Mouse (Mus musculus): ENCODE data around the gene Psmd9. TPM values are rescaled to one million over a fixed set of nuclear protein-coding genes. Genes with fewer than 3 reads are reported as not detected.

Gene Psmd9
- total RNA-seq, 1 experiment: 27.0 TPM

DNA sequence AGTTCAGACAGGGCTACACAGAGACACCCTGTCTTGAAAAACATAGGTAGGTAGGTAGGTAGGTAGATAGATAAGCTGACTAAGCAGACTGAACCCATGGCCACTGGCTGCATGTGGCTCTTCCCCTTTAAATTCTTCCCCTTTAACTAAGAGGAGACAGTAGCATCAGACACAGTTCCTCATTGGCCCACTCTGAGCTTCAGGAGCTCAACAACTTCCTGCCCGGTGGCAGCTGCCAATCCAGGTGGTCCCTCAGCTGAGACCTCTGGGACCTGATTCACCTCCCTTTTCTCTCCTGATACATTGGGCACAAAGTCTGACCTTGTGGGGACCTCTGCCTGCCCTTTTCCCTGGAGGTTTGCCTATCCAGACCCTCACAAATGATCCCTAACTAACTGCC lies 16.3 kb upstream of the Psmd9 start:
- TF ChIP-seq CHD2 (IDR thresholded peaks at IDR 0.05; ENCODE audit: low read depth, low read length) (no peak), ZC3H11A (IDR thresholded peaks at IDR 0.05; ENCODE audit: borderline replicate concordance, low read depth, low read length) (no peak), ZNF384 (IDR thresholded peaks at IDR 0.05; ENCODE audit: low read depth, low read length) (no peak), MAFK (IDR thresholded peaks at IDR 0.05; ENCODE audit: insufficient read depth, low read depth, low read length) (no peak), HCFC1 (IDR thresholded peaks at IDR 0.05; ENCODE audit: borderline replicate concordance, insufficient read depth, low read length) (no peak)
- Histone ChIP-seq H3K9me3 (ENCODE audit: control insufficient read depth, insufficient read depth, low read depth, low read length) (no peaks in the 10 kb centered on the region), H3K27ac (ENCODE audit: insufficient read depth, low read depth, low read length, poor library complexity, severe bottlenecking) (no peak overlapping the region), H3K4me3 (ENCODE audit: insufficient read depth in 1 of 2, low read depth in 1 of 2, low read length in 2 of 2, poor library complexity in 1 of 2, severe bottlenecking in 1 of 2) (no peak overlapping the region), H3K36me3 (ENCODE audit: control insufficient read depth, insufficient read depth, low read length, poor library complexity, severe bottlenecking) (peaks cover 51% of the 10 kb centered on the region), H3K9ac (ENCODE audit: insufficient read depth, low read depth, low read length, poor library complexity, severe bottlenecking) (no peak overlapping the region), H3K4me1 (ENCODE audit: control insufficient read depth in 2 of 2, insufficient read depth in 2 of 2, low read length in 2 of 2, poor library complexity in 1 of 2) (peaks cover 4 to 41% of the 10 kb centered on the region in 2 experiments; a peak in 2 of 4 replicates)
- in situ Hi-C loops (cut with MboI; ENCODE audit: low sequenced_read_pairs in 2 of 2, unreplicated experiment in 2 of 2): no loop called here
- DNase-seq (ENCODE audit: low read depth, low spot score): no peak

DNA sequence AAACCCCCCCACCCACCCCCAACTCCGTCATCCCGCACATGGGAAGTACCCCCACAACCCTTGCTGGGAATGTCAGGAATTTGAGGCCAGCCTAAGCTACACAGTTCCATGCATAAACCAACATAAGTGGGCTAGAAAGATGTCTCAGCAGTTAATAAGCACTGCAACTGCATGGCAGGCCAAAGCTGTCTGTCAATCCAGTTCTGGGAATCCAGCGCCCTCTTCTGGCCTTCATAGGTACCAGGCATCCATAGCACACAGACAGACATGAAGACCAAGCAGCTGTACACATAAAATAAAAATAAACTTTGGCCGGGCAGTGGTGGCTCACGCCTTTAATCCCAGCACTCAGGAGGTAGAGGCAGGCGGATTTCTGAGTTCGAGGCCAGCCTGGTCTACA lies 13.8 kb upstream of the Psmd9 start:
- Histone ChIP-seq H3K27ac (ENCODE audit: insufficient read depth, low read depth, low read length, poor library complexity, severe bottlenecking) (no peak overlapping the region), H3K36me3 (ENCODE audit: control insufficient read depth, insufficient read depth, low read length, poor library complexity, severe bottlenecking) (peaks cover 58% of the 10 kb centered on the region), H3K9me3 (ENCODE audit: control insufficient read depth, insufficient read depth, low read depth, low read length) (no peaks in the 10 kb centered on the region), H3K9ac (ENCODE audit: insufficient read depth, low read depth, low read length, poor library complexity, severe bottlenecking) (no peak overlapping the region), H3K4me1 (ENCODE audit: control insufficient read depth in 2 of 2, insufficient read depth in 2 of 2, low read length in 2 of 2, poor library complexity in 1 of 2) (peaks cover 2 to 43% of the 10 kb centered on the region in 2 experiments; a peak in 2 of 4 replicates), H3K4me3 (ENCODE audit: insufficient read depth in 1 of 2, low read depth in 1 of 2, low read length in 2 of 2, poor library complexity in 1 of 2, severe bottlenecking in 1 of 2) (no peak overlapping the region)
- TF ChIP-seq MAFK (IDR thresholded peaks at IDR 0.05; ENCODE audit: insufficient read depth, low read depth, low read length) (0 out of 2 replicates have a peak, but pooled peaks have one; percentile 25), ZC3H11A (IDR thresholded peaks at IDR 0.05; ENCODE audit: borderline replicate concordance, low read depth, low read length) (peak; percentile 40; the same call in 1 of the 2 replicates), CHD2 (IDR thresholded peaks at IDR 0.05; ENCODE audit: low read depth, low read length) (no peak), ZNF384 (IDR thresholded peaks at IDR 0.05; ENCODE audit: low read depth, low read length) (no peak), HCFC1 (IDR thresholded peaks at IDR 0.05; ENCODE audit: borderline replicate concordance, insufficient read depth, low read length) (no peak)
- in situ Hi-C loops (cut with MboI; ENCODE audit: low sequenced_read_pairs in 2 of 2, unreplicated experiment in 2 of 2): no loop called here
- no peak for DNase-seq (ENCODE audit: low read depth, low spot score)

DNA sequence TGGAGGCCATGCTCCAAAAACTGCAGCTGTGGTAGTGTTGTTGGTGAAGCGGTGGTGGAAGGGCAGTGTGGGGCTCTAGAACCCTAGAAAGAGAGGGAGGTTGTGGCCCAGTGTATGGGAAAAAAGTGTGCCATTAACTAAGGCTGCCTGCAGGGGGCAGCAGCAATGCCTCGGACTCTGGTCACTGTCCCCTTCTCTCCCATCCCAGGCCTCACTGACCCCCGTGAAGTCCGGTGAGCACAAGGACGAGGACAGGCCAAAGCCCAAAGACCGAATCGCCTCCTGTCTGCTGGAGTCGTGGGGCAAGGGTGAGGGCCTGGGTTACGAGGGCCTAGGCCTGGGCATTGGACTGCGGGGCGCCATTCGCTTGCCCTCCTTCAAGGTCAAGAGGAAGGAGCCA lies 12.4 kb upstream of the Psmd9 start:
- TF ChIP-seq CHD2 (IDR thresholded peaks at IDR 0.05; ENCODE audit: low read depth, low read length) (no peak), ZC3H11A (IDR thresholded peaks at IDR 0.05; ENCODE audit: borderline replicate concordance, low read depth, low read length) (no peak), HCFC1 (IDR thresholded peaks at IDR 0.05; ENCODE audit: borderline replicate concordance, insufficient read depth, low read length) (no peak), MAFK (IDR thresholded peaks at IDR 0.05; ENCODE audit: insufficient read depth, low read depth, low read length) (no peak), ZNF384 (IDR thresholded peaks at IDR 0.05; ENCODE audit: low read depth, low read length) (no peak)
- H3K27ac ChIP-seq (ENCODE audit: insufficient read depth, low read depth, low read length, poor library complexity, severe bottlenecking): no peak overlapping the region
- no peaks in the 10 kb centered on the region for H3K9me3 ChIP-seq (ENCODE audit: control insufficient read depth, insufficient read depth, low read depth, low read length)
- no peak for DNase-seq (ENCODE audit: low read depth, low spot score)
- H3K4me1 ChIP-seq (ENCODE audit: control insufficient read depth in 2 of 2, insufficient read depth in 2 of 2, low read length in 2 of 2, poor library complexity in 1 of 2): peaks cover 0 to 48% of the 10 kb centered on the region in 2 experiments; a peak in 2 of 4 replicates
- in situ Hi-C loops (cut with MboI; ENCODE audit: low sequenced_read_pairs in 2 of 2, unreplicated experiment in 2 of 2): no loop called here
- H3K36me3 ChIP-seq (ENCODE audit: control insufficient read depth, insufficient read depth, low read length, poor library complexity, severe bottlenecking): peaks cover 66% of the 10 kb centered on the region
- peak overlapping the region in 1 of 2 experiments; percentile 45; a peak in 2 of 4 replicates for H3K4me3 ChIP-seq (ENCODE audit: insufficient read depth in 1 of 2, low read depth in 1 of 2, low read length in 2 of 2, poor library complexity in 1 of 2, severe bottlenecking in 1 of 2)
- no peak overlapping the region; the same call in 1 of the 2 replicates for H3K9ac ChIP-seq (ENCODE audit: insufficient read depth, low read depth, low read length, poor library complexity, severe bottlenecking)

DNA sequence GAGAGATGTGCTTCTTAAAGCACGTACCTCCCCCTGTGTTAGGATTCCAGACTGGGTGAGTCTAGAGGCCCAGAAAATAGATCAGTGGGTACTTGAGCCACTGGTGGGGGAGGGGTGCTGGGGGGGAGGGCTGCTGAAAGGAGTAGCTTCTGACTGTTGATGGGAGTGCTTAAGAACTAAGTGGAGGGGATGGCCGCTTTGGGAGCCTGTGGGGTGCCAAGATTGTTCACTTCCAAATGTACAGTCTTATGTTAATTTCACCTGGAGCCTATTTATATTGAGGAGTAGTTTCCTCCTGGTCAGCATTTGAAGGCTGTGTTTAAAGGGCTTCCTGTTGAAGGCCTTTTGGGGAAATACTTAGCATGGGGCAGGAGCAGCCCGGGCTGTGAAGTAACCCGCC lies 11.2 kb upstream of the Psmd9 start:
- in situ Hi-C loops (cut with MboI; ENCODE audit: low sequenced_read_pairs in 2 of 2, unreplicated experiment in 2 of 2): no loop called here
- Histone ChIP-seq H3K9me3 (ENCODE audit: control insufficient read depth, insufficient read depth, low read depth, low read length) (no peaks in the 10 kb centered on the region), H3K9ac (ENCODE audit: insufficient read depth, low read depth, low read length, poor library complexity, severe bottlenecking) (peak overlapping the region; percentile 27; the same call in 1 of the 2 replicates), H3K27ac (ENCODE audit: insufficient read depth, low read depth, low read length, poor library complexity, severe bottlenecking) (peak overlapping the region; percentile 6; the same call in 1 of the 2 replicates), H3K4me3 (ENCODE audit: insufficient read depth in 1 of 2, low read depth in 1 of 2, low read length in 2 of 2, poor library complexity in 1 of 2, severe bottlenecking in 1 of 2) (peak overlapping the region in 1 of 2 experiments; percentile 45; a peak in 2 of 4 replicates), H3K36me3 (ENCODE audit: control insufficient read depth, insufficient read depth, low read length, poor library complexity, severe bottlenecking) (peaks cover 59% of the 10 kb centered on the region), H3K4me1 (ENCODE audit: control insufficient read depth in 2 of 2, insufficient read depth in 2 of 2, low read length in 2 of 2, poor library complexity in 1 of 2) (peaks cover 0 to 40% of the 10 kb centered on the region in 2 experiments; a peak in 2 of 4 replicates)
- peak; percentile 94 for DNase-seq (ENCODE audit: low read depth, low spot score)
- TF ChIP-seq CHD2 (IDR thresholded peaks at IDR 0.05; ENCODE audit: low read depth, low read length) (peak; percentile 65; the same call in 1 of the 2 replicates), HCFC1 (IDR thresholded peaks at IDR 0.05; ENCODE audit: borderline replicate concordance, insufficient read depth, low read length) (no peak), ZNF384 (IDR thresholded peaks at IDR 0.05; ENCODE audit: low read depth, low read length) (no peak), ZC3H11A (IDR thresholded peaks at IDR 0.05; ENCODE audit: borderline replicate concordance, low read depth, low read length) (no peak), MAFK (IDR thresholded peaks at IDR 0.05; ENCODE audit: insufficient read depth, low read depth, low read length) (peak; percentile 67)
